Mouse (Mus musculus): ENCODE measurements at regions not wholly inside any gene's neighbourhood (a gene's known extent, or its start where the extent isn't known, plus 50 kb on each side); places are given as distances from the start of the nearest gene placed in this dataset.

GRCm38 (mm10) chr5:33548800-33549199, 80.6 kb downstream of the Fam53a start:
- no peak for DNase-seq

DNA sequence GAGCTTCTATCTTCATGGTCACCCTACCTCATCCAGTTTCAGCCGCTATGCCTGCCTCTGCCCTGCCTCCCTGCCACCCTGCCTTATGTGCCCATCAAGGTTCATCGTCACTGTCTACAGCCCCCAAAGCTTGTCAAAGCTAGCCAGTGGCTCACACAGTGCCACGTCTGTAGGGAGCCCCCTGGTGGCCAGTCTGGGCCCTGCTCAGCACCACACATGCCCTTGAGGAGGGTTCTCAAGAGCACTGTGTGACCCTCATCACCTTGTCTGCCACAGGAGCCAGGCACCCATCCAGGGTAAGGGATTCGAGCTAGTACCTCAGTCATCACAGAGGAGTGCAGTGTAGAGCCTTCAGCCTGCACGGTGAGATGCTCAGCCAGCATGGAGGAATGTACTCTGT, 86.1 kb downstream of the Fam53a start:
- DNase-seq: peak; percentile 20

- no peak for DNase-seq
Observed at GRCm38 (mm10) chr5:33542643-33543042, 86.8 kb downstream of the Fam53a start.

- peak; percentile 30 for DNase-seq
Observed at GRCm38 (mm10) chr5:33542000-33542554, 87.4 kb downstream of the Fam53a start.

DNA sequence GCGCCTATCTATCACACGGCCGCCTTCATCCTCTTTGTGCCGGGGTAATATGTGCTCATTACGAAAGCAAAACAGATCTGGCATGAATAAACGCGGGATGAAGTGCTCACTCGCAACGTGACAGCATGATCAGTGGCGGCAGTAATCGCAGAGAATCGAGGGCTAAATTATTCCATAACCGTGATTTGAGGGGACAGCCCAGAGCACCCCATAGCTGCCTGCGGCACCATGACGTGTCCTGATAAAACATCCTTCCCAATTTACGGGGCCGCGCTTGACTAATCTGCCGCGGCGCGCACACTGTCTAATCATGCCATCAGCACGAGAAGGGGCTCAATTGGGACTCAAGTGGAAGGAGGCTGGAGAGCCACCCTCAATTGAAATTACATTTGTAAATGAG, 89.2 kb downstream of the Fam53a start:
- DNase-seq: no peak

- DNase-seq: no peak
Observed at GRCm38 (mm10) chr5:33537429-33537828, 92.0 kb downstream of the Fam53a start.

DNA sequence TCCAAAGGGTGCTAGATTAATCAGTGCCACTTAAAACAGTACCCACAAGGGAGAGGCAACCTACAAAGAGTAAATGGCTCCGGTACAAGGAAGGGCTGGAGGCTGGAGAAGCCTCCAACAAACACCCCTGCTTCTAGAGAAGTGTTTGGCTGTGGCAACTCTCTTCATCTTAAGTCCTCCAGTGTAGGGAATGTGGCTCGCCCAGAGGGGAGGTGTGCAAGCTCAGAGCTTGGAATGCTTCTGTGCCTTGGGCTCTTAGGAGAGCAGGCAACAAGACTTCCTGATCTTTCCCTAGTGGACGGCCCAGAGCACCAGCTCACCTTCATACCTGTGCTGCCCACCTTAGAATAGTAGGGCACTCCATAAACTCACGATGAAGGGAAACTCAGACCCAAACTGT, 92.4 kb downstream of the Fam53a start:
- DNase-seq: no peak

- DNase-seq: no peak
Observed at GRCm38 (mm10) chr5:33536261-33536660, 93.2 kb downstream of the Fam53a start.

GRCm38 (mm10) chr5:33535145-33536010, 94.1 kb downstream of the Fam53a start:
- no peak for DNase-seq

GRCm38 (mm10) chr5:33534345-33534744, 95.1 kb downstream of the Fam53a start:
- no peak for DNase-seq

DNA sequence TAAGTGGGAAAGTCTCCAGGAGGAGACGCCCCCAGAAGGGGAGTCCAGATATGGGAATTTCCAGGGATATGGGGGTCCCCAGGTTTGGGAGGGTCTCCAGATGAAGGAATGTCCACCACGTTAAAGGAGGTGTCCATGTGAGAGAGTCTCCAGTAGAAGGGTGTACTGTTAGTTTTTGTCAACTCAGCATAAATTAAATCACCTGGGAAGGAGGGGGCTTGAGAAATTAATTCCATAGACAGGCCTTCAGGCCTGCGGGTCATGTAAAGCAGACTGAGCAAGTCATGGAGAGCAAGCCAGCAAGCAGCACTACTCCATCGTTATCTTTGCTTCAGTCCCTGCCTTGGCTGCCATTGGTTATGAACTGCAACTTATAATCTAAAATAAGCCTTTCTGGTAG, 96.2 kb downstream of the Fam53a start:
- no peak for DNase-seq

DNA sequence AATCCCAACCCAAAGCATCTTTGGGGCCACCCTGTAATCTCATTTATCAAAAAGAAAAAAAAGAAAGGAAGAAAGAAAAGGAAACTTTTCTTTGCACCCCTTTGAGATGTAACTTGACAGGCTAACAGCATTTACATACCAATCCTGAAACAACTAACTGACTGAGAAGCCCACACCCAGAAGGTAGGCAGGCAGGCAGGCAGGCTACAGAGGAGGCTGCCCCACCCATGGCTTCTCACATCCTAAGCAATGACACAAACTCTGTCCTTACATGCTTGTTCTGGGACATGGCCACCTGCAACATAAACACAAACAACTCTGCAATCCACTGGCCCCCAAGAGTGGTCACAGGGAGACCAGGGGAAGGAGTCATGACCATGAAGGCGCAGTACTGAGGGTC, 97.5 kb upstream of the Nkx1-1 start:
- no peak for DNase-seq

DNA sequence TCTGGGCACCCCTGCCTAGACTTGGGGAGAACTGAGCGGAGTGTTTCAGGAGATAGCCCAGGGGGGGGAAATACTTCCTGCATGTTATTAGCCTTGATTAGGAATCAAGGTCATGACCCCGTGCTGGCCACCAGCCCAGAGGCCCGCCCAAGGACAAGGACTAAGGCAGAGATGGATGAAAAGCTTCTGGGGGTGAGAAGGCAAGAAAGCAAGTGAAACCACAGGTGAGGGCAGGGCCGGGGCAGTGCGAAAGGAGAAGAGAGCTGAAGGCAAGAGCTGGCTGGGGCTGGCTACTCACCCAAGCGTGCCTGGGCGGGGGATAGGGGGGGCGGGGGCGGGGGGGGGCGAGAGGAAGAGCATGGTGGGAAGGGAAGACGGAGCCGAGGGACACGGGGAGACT, 96.0 kb upstream of the Nkx1-1 start:
- DNase-seq: no peak

GRCm38 (mm10) chr5:33528971-33529670, 95.3 kb upstream of the Nkx1-1 start:
- no peak for DNase-seq

GRCm38 (mm10) chr5:33527750-33528149, 94.0 kb upstream of the Nkx1-1 start:
- DNase-seq: no peak

- DNase-seq: no peak
Observed at GRCm38 (mm10) chr5:33527316-33527715, 93.5 kb upstream of the Nkx1-1 start.

GRCm38 (mm10) chr5:33521951-33522742, 88.4 kb upstream of the Nkx1-1 start:
- peak; percentile 26 for DNase-seq

DNA sequence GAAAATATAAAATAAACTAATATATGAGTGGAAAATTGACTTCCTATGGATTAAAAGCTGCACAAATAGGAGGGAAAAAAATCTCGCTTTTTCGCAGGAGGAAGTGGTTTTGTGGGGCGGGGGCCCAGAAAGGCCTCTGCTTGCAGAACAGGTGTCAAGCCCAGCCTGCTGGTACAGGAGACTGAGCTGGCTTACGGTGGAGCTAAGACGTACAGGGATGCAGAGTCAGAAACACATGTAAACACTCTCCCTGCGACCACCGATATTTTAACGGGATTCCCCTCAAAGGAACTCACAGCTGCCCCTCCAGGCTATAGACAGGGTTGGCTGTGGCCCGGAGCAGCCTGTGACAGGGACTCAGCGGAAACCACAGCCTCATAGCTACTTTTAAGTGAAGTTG, 87.1 kb upstream of the Nkx1-1 start:
- DNase-seq: no peak

DNA sequence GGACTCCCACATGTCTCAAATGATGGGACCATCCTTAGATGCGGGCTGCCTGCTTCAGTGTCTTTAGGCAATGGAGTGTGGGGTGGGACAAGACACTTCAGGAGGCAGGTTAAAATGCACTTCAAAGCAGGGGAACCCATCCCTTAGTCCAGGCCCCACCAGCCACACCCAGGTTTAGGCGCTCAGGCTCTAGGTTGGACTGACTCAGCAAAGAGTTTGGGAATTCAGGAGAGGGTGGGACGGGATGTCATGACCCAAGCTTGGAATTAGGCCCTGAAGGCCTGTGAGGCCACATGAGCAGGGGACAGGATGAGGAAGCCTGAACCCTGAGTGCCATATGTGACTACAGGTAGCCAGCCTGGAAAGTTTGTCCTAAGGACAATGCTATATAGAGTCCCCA, 85.6 kb upstream of the Nkx1-1 start:
- DNase-seq: no peak

GRCm38 (mm10) chr5:33518860-33519259, 85.1 kb upstream of the Nkx1-1 start:
- DNase-seq: no peak

DNA sequence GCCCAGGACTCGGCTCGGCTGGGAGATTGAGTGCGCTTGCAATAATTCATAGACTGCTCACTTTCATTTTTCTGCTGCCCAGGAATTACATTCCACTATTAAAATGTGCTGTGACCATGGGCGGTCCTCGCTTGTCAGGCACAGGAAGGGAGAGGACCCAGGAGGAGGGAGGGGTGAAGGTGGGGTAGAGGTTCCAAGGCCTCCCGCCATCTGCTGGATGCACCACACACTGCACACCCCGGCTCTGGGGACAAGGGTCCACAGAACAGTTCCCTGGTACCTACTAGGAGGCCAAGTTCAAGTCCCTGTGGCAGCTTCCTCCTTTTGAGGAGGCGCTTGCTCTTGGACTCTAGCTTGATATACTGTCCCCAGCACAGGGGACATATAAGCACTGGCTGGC, 83.8 kb upstream of the Nkx1-1 start:
- DNase-seq: no peak

- no peak for DNase-seq
Observed at GRCm38 (mm10) chr5:33516211-33516610, 82.4 kb upstream of the Nkx1-1 start.

GRCm38 (mm10) chr5:33512253-33512884, 78.6 kb upstream of the Nkx1-1 start:
- DNase-seq: peak; percentile 6
